ENCODE assay signal across 8 mouse cellular contexts in the genomic region with DNA sequence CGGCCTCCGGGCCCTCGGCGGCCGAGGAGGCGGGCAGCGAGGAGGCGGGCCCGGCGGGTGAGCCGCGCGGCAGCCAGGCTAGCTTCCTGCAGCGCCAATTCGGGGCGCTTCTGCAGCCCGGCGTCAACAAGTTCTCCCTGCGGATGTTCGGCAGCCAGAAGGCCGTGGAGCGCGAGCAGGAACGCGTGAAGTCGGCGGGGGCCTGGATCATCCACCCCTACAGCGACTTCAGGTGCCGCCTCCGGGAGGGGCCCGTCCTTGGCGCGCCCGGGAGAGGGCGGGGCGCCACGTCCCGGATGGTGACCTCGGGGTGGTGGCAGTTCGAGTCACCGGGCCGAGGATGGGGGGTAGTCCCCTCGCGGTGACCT. TPM values are rescaled to one million over a fixed set of nuclear protein-coding genes. Genes with fewer than 3 reads are reported as not detected.
DNase-seq lines count a peak whose midpoint lies in the region; ATAC-seq lines count a peak whose summit lies in the region.

No protein-coding gene starts in this region.

- peak overlapping the region; percentile 82 for H3K4me2 ChIP-seq in heart, embryonic 16.5 days (ENCODE audit: low read depth, low read length)

- H3K27me3 ChIP-seq in heart, embryonic 16.5 days (ENCODE audit: control insufficient read depth, insufficient read depth, low read length), result peaks cover 44% of the 10 kb centered on the region
- peaks cover 64% of the 10 kb centered on the region for H3K27me3 ChIP-seq in hindbrain, embryonic 10.5 days (ENCODE audit: insufficient read depth, poor library complexity, severe bottlenecking)
- peaks cover 78% of the 10 kb centered on the region for H3K27me3 ChIP-seq in megakaryocyte, embryonic 14.5 days (replicated peaks)

- H3K27ac ChIP-seq in heart, embryonic 16.5 days (ENCODE audit: low read length), result no peak overlapping the region
- peak overlapping the region; percentile 64 for H3K27ac ChIP-seq in hindbrain, embryonic 10.5 days

- peak overlapping the region; percentile 62 for H3K4me3 ChIP-seq in heart, embryonic 16.5 days (ENCODE audit: low read length)
- H3K4me3 ChIP-seq in hindbrain, embryonic 10.5 days, result peak overlapping the region; percentile 68
- peak overlapping the region; percentile 90 for H3K4me3 ChIP-seq in megakaryocyte, embryonic 14.5 days (replicated peaks)

- H3K36me3 ChIP-seq in heart, embryonic 16.5 days (ENCODE audit: control insufficient read depth, insufficient read depth), result no peaks in the 10 kb centered on the region; the same call in 1 of the 2 replicates
- peaks cover 7% of the 10 kb centered on the region; the same call in 1 of the 2 replicates for H3K36me3 ChIP-seq in hindbrain, embryonic 10.5 days
- peaks cover 3% of the 10 kb centered on the region for H3K36me3 ChIP-seq in megakaryocyte, embryonic 14.5 days (replicated peaks; ENCODE audit: low read length)

- peaks cover 11% of the 10 kb centered on the region for H3K4me1 ChIP-seq in heart, embryonic 16.5 days (ENCODE audit: control insufficient read depth, insufficient read depth, low read length)
- H3K4me1 ChIP-seq in hindbrain, embryonic 10.5 days (replicated peaks), result peaks cover 25% of the 10 kb centered on the region
- peaks cover 39% of the 10 kb centered on the region for H3K4me1 ChIP-seq in megakaryocyte, embryonic 14.5 days

- under 1% methylated on average over 44 of the region's 44 CpGs for WGBS in heart, embryonic 16.5 days
- under 1% methylated on average over 44 of the region's 44 CpGs for WGBS in hindbrain, embryonic 10.5 days

- DNase-seq in heart, adult 11 months, result no peak
- peak; percentile 41 for DNase-seq in CD4-positive, CD25-positive, alpha-beta regulatory T cell, adult 2 months (ENCODE audit: low read depth, low spot score)
- peak; percentile 70 to 77 for DNase-seq in cerebellum, adult 18-20 months
- DNase-seq in hindbrain, embryonic 10.5 days (ENCODE audit: low spot score), result no peak
- no peak for DNase-seq in natural killer cell, adult 2 months (ENCODE audit: low spot score in 2 of 2)

- no peaks in the 10 kb centered on the region for H3K9me3 ChIP-seq in heart, embryonic 16.5 days (replicated peaks; ENCODE audit: control insufficient read depth, low read length)
- H3K9me3 ChIP-seq in hindbrain, embryonic 10.5 days, result no peaks in the 10 kb centered on the region
- H3K9me3 ChIP-seq in megakaryocyte, embryonic 14.5 days, result 0 out of 2 replicates have a peak, but pooled peaks cover 3% of the 10 kb centered on the region

- ATAC-seq in heart, embryonic 16.5 days (replicated peaks; ENCODE audit: extremely low read depth, insufficient read depth, low FRiP score), result no peak
- no peak for ATAC-seq in granulocyte monocyte progenitor cell, adult 5-6 weeks (replicated peaks; ENCODE audit: poor library complexity, severe bottlenecking)

- H3K9ac ChIP-seq in heart, embryonic 16.5 days (ENCODE audit: low read length), result peak overlapping the region; percentile 37; the same call in 1 of the 2 replicates

RNA-seq across cellular contexts. Expression of a gene that starts 0.5 kb away (rescaled TPM):
- not detected in 2 replicates for polyA plus RNA-seq in heart, embryonic 16.5 days (2015; fragmentation: Nextera tagmentation; extraction: Ambion mirVana)
- 0.08 and 0.11 TPM in 2 replicates for polyA plus RNA-seq in hindbrain, embryonic 10.5 days (2016; fragmentation: Nextera tagmentation; extraction: Ambion mirVana)
- 1.5 and 1.8 TPM in 2 replicates for polyA plus RNA-seq in megakaryocyte, embryonic 14.5 days (2012; ENCODE audit: insufficient read depth, low replicate concordance)
- 0.28 TPM in 1 of 2 replicates, not detected in the other for total RNA-seq in granulocyte monocyte progenitor cell, adult 5-6 weeks (2014; fragmentation: Nextera tagmentation)
- total RNA-seq in granulocyte monocyte progenitor cell, adult 5-6 weeks (2017), result 0.39 TPM in 1 of 2 replicates, not detected in the other

RNA-seq across cellular contexts. Expression of a gene that starts 12.7 kb away (rescaled TPM):
- 1,046 and 1,072 TPM in 2 replicates for polyA plus RNA-seq in heart, embryonic 16.5 days (2015; fragmentation: Nextera tagmentation; extraction: Ambion mirVana)
- 657 and 686 TPM in 2 replicates for polyA plus RNA-seq in hindbrain, embryonic 10.5 days (2016; fragmentation: Nextera tagmentation; extraction: Ambion mirVana)
- 2,144 and 3,272 TPM in 2 replicates for polyA plus RNA-seq in megakaryocyte, embryonic 14.5 days (2012; ENCODE audit: insufficient read depth, low replicate concordance)
- total RNA-seq in granulocyte monocyte progenitor cell, adult 5-6 weeks (2014; fragmentation: Nextera tagmentation), result 253 and 319 TPM in 2 replicates
- total RNA-seq in granulocyte monocyte progenitor cell, adult 5-6 weeks (2017), result 278 and 345 TPM in 2 replicates

RNA-seq across cellular contexts. Expression of a gene that starts 28.2 kb away (rescaled TPM):
- polyA plus RNA-seq in heart, embryonic 16.5 days (2015; fragmentation: Nextera tagmentation; extraction: Ambion mirVana), result 1.1 and 1.3 TPM in 2 replicates
- polyA plus RNA-seq in hindbrain, embryonic 10.5 days (2016; fragmentation: Nextera tagmentation; extraction: Ambion mirVana), result 0.75 and 1.2 TPM in 2 replicates
- 1.4 and 2.2 TPM in 2 replicates for polyA plus RNA-seq in megakaryocyte, embryonic 14.5 days (2012; ENCODE audit: insufficient read depth, low replicate concordance)
- total RNA-seq in granulocyte monocyte progenitor cell, adult 5-6 weeks (2014; fragmentation: Nextera tagmentation), result 2.2 TPM in 1 of 2 replicates, not detected in the other
- total RNA-seq in granulocyte monocyte progenitor cell, adult 5-6 weeks (2017), result 0.34 TPM in 1 of 2 replicates, not detected in the other

RNA-seq across cellular contexts. Expression of a gene that starts 29.4 kb away (rescaled TPM):
- polyA plus RNA-seq in heart, embryonic 16.5 days (2015; fragmentation: Nextera tagmentation; extraction: Ambion mirVana), result 36.1 and 36.3 TPM in 2 replicates
- 47.3 and 51.6 TPM in 2 replicates for polyA plus RNA-seq in hindbrain, embryonic 10.5 days (2016; fragmentation: Nextera tagmentation; extraction: Ambion mirVana)
- 11.1 and 25.3 TPM in 2 replicates for polyA plus RNA-seq in megakaryocyte, embryonic 14.5 days (2012; ENCODE audit: insufficient read depth, low replicate concordance)
- 28.6 and 56.2 TPM in 2 replicates for total RNA-seq in granulocyte monocyte progenitor cell, adult 5-6 weeks (2014; fragmentation: Nextera tagmentation)
- total RNA-seq in granulocyte monocyte progenitor cell, adult 5-6 weeks (2017), result 12.7 and 14.0 TPM in 2 replicates

RNA-seq across cellular contexts. Expression of a gene that starts 35.0 kb away (rescaled TPM):
- polyA plus RNA-seq in heart, embryonic 16.5 days (2015; fragmentation: Nextera tagmentation; extraction: Ambion mirVana), result 98.0 and 101 TPM in 2 replicates
- 243 and 244 TPM in 2 replicates for polyA plus RNA-seq in hindbrain, embryonic 10.5 days (2016; fragmentation: Nextera tagmentation; extraction: Ambion mirVana)
- polyA plus RNA-seq in megakaryocyte, embryonic 14.5 days (2012; ENCODE audit: insufficient read depth, low replicate concordance), result 451 and 1,194 TPM in 2 replicates
- 110 and 115 TPM in 2 replicates for total RNA-seq in granulocyte monocyte progenitor cell, adult 5-6 weeks (2014; fragmentation: Nextera tagmentation)
- total RNA-seq in granulocyte monocyte progenitor cell, adult 5-6 weeks (2017), result 98.7 and 142 TPM in 2 replicates

Comparison
In these comparisons a context has a peak if more than half of its experiments do, and no peak if none do; other contexts are left out.
1. DNase-seq: peak in CD4-positive, CD25-positive, alpha-beta regulatory T cell, adult 2 months (single experiment) and cerebellum, adult 18-20 months (2 of 2); none in heart, adult 11 months (single experiment), hindbrain, embryonic 10.5 days (single experiment) and natural killer cell, adult 2 months (0 of 2).
2. Peak in every context shown above with its lines, with median percentiles within 50 percentile points of each other: H3K4me3 ChIP-seq.